Mouse (Mus musculus): ENCODE measurements around the gene Hps4.
A peak's percentile ranks its signal among the peaks of the same experiment; 100 is the strongest.

Gene Hps4

DNA sequence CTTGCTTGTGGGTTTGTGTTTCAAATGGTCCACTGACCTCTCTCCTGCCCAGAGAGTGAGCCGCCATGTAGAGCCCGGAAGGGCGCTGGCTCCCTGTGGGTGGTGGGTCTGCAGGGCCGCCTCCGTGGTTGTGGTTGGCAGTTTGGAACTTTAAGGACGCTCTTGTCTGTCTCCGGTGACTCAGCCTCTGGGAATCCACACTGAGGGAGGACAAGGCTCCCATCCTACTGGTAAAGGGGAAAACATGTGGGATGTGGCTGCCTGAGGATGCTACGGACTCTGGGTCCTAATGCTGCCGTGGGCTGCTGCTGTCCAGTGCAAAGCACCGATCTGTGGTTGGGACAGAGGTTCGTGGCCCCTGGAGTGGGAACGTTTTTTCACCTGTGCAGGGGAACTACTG, 25.0 kb downstream of the Hps4 start:
- no peak for DNase-seq (ENCODE audit: low spot score)

GRCm38 (mm10) chr5:112368666-112369065, 25.8 kb downstream of the Hps4 start:
- DNase-seq (ENCODE audit: low spot score), result no peak

DNA sequence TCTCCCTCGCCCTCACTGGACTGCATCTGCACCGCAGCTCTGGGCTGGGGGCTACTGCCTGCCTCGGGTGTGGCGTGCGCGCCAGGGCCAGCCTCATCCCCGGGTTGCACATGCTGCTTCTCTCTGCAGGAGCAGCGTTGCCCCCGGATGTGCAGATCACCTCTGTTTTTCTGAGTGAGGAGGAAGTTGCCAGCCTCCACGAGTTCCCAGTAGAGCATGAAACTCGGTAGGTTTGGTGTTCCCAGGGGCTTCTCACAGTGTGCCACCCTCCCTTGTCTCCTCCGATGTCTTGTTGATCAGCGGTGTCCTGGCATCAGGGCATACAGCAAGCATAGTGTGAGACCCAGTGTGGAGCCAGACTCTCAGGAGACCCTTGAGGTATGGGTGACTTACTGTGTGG, 26.4 kb downstream of the Hps4 start:
- DNase-seq (ENCODE audit: low spot score), result no peak

DNA sequence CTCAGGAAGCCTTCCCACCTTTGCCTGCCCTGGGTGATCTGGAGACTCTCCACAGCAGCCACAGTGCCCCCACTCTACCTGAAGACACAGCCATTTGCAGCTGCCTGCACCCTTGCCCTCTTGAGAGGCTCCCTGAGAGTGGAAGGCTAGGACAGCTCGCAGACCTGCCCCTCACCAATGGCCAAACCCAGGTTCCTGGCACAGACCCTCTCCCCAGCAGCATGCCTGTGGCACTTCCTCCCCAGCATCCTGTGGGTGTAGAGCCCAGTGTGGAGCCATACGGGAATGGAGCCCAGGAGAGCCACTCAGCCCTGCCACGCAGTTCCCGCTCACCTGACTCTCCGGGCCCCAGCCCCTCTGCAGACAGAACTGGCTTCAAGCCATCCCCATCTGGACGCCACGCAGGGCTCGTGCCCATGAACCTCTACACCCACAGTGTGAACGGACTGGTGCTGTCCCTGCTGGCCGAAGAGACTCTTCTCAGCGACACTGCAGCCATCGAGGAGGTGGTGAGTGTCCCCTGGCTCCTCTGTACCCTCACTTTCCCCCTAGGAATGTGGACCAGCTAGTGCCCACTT, 27.4 kb downstream of the Hps4 start:
- no peak for DNase-seq (ENCODE audit: low spot score)

DNA sequence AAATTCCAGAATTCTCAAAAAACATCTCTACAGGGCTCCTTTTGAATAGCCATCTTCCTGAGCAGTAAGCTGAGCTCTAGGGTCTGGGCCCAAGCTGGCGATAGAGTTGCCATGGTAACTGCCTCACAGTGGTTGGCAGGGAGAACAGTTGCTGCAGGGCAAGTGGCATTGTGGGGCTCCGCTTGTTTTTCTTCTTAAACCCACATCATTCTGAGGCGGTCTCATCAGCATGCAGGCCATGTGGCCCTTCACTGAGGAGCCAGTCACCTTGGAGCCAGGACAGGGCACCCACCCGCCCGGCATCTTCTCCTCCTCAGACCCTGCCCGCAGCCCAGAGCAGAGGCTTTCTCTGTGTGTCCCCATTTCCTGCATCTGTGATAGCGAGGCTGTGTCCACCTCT, 29.1 kb downstream of the Hps4 start:
- no peak for DNase-seq (ENCODE audit: low spot score)

DNA sequence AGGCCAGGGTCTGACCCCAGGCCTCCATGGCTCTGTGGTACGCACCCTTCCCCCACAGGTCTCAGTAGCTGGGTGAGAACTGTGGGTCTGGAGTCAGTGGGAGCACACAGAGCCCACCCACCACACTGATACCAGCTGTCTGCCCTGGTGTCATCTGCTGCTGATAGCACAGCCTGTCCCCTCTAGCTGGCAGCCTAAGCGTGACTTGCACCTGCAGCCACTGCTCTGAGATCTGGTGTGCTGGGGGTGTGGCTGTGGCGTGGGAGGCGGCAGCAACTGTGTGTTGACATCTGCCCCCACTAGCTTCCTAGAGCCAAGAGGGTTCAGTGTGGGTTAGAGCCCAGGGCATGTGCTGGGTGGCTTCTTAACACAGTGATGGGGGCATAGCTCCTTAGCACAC, 33.2 kb downstream of the Hps4 start:
- DNase-seq (ENCODE audit: low spot score), result no peak

- DNase-seq (ENCODE audit: low spot score), result no peak
Observed at GRCm38 (mm10) chr5:112377380-112377779, 34.5 kb downstream of the Hps4 start.

DNA sequence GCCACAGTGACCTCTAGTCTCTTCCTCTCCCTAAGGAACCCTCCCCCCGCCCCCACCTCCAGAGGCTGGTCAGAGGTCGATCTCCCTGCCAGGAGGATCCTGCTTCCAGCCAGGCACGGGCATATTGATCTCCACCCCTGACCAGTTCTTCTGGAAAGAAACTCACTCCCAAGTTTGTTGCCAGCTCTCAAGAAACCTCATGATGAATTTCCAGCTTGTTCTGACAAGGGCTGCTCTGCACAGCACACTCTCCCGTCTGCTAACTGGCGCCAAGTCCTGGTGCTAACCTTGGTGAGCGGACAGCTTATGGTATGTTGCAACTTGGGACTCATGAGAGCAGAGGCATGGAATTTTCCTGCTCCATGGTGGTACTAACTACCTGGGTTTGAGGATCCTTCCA, 35.8 kb downstream of the Hps4 start:
- DNase-seq (ENCODE audit: low spot score), result no peak

- peak; percentile 33 for DNase-seq (ENCODE audit: low spot score)
Observed at GRCm38 (mm10) chr5:112381154-112381553, 38.3 kb downstream of the Hps4 start.

GRCm38 (mm10) chr5:112382042-112382441, 39.2 kb downstream of the Hps4 start:
- DNase-seq (ENCODE audit: low spot score), result no peak

GRCm38 (mm10) chr5:112382641-112383330, 39.9 kb downstream of the Hps4 start:
- DNase-seq (ENCODE audit: low spot score), result no peak

DNA sequence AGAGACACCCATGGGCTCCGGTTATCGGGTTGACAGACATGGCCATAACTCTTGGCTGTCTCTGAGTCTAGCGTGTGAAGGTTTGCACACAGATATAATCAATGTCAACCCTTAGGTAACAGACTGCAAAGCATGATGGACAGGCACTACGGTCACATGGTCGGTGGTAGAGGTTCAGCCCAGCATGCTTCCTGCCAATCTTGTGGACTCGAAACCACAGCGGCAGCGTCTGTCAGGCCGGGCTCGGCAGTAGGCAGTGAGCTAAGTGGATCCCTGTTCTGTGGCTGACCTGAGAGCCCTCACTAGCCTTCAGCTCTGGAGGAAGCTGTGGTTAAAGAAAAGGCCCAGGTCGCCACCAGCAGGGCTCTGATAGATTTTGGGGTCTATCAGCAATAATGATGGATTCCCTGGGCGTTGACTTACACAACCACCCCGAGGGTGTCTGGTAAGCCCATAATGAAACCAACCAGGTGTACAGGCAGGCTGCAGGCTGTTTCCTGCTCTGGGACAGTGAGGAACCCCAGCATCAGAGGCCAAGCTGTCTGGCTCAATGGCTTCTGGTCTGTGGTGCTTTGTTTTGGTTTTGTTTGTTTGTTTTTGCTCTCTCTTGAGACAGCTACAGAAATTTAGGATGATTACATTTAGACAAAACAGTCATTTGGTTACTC, 42.1 kb downstream of the Hps4 start:
- DNase-seq (ENCODE audit: low spot score), result no peak

DNA sequence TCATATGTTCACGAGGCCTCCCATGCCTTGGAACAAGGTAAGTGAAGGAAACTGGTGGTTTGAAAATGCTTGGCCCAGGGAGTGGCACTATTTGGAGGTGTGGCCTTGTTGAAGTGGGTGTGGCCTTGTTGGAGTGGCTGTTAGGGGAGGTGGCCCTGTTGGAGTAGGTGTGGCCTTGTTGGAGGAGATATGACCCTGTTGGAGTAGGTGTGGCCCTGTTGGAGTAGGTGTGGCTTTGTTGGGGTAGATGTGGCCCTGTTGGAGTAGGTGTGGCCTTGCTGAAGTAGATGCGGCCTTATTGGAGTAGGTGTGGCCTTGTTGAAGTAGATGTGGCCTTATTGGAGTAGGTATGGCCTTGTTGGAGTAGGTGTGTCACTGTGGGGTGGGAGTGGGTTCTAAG, 43.1 kb downstream of the Hps4 start:
- DNase-seq (ENCODE audit: low spot score), result no peak

- DNase-seq (ENCODE audit: low spot score), result no peak
Observed at GRCm38 (mm10) chr5:112389352-112389751, 46.5 kb downstream of the Hps4 start.

GRCm38 (mm10) chr5:112391002-112391401, 48.1 kb downstream of the Hps4 start:
- DNase-seq (ENCODE audit: low spot score), result no peak

- no peak for DNase-seq (ENCODE audit: low spot score)
Observed at GRCm38 (mm10) chr5:112391676-112392323, 48.9 kb downstream of the Hps4 start.

DNA sequence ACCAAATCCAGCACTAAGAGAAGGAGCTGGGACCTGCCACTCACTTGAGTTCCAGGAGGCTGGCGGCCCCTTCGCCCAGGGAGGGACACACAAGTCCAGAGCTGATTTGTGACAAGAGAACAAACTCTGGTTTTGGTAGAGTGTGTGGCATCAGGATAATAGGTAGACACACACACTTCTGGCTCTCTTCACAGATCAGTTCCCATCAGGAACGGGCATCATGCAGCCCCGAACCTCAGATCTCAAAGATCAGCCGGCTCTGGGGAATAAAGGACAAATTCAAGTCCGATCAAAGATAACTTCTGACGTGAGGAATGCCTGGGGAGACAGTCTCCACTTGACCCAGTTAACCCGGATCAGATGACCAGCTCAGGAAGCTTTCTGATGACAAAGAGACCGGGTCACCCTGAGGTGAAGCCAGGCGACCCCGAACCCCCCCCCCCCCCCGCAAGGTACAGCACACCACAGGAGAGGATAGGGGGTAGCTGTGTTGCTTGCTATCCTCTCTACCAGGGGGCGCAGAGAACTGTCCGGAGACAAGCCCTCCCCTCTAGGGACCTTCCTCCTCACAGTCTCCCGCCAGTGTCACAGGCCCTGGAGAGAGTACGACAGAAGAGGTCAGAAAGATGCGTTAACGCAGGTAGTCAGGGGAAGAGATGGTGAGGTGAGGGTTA, 51.0 kb downstream of the Hps4 start:
- no peak for DNase-seq (ENCODE audit: low spot score)

- no peak for DNase-seq (ENCODE audit: low spot score)
Observed at GRCm38 (mm10) chr5:112394415-112394763, 51.5 kb downstream of the Hps4 start.

DNA sequence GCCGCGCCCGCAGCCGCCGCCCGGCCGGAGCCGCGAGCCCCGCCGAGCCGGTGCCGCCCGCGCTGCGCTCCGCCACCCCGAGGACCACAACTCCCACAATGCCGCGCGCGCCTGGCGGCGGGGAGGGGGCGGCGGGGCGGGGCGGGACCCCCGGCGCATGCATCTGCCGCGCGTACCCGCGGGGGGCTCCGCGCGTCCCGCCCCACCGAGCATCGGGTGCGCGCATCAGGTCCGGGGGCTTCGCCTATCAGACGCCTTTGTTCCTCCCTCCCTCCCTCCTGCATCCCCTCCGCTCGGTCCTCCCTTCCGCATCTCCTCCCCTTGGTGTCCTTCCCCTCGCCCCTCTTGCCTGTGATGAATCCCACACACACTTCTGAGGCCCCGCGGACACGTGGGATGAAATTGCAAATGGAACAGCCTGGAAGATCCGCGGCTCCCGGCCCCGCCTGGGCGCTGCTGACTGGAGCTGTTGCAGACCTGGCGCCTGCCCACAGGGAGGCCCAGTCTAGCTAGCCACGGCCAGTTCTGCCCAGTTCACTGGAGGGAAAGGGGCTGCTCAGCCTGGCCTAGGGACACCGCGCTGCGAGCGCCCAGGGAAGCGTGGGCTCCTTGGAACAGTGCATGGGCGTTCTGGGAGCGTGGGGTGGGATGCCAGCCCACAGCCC, 52.0 kb downstream of the Hps4 start, which contains the start of gene Asphd2:
Gene Asphd2 (minus strand): TSS at position 88 of the 665 bp plus-strand sequence.
- DNase-seq (ENCODE audit: low spot score), result peak; percentile 41

- no peak for DNase-seq (ENCODE audit: low spot score)
Observed at GRCm38 (mm10) chr5:112396066-112396465, 53.2 kb downstream of the Hps4 start.

DNA sequence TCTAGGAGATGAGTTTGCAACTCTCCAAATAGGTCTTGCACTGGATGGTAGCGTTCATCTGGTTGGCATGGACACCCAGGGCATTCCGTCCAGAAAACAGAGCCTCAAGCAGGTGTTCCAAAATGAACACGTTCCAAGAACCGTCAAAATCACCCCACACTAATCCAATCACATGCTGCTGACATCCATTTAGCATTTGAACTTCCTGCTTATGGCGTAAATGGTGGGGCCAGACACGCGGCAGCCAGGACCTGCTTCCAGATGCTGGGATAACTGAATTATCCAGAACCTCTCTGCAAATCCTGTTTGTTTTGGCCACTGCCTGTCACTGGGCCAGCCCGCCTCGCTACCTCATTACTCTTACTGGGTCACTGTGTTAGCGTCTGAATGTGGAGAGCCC, 56.4 kb downstream of the Hps4 start:
- DNase-seq (ENCODE audit: low spot score), result no peak

DNA sequence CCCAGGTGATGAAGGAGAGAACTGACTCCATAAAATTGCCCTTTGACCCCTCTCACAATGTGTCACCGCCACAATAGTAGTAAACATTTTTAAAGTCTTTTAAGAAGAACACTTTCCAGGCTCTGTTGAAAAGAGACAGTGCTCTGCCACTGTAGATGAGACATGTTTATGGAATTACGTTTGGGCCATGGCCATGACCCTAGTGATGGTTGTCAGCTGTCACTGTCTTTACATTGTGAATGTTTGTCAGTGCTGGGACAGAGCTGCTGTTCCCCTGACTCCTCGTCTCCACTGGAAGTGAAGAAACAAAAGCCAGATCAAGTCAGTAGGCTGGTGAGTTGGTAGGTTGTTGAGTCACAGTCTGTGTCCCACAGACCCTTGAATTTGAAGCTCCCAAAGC, 59.6 kb downstream of the Hps4 start:
- no peak for DNase-seq (ENCODE audit: low spot score)

All from ovary, postnatal 36 days (tissue).